Mouse (Mus musculus): ENCODE measurements around the gene Postn. TPM values are rescaled to one million over a fixed set of nuclear protein-coding genes. Genes with fewer than 3 reads are reported as not detected.

The Postn gene
- polyA plus RNA-seq, 1 experiment from 2014 or later, result 110 TPM

DNA sequence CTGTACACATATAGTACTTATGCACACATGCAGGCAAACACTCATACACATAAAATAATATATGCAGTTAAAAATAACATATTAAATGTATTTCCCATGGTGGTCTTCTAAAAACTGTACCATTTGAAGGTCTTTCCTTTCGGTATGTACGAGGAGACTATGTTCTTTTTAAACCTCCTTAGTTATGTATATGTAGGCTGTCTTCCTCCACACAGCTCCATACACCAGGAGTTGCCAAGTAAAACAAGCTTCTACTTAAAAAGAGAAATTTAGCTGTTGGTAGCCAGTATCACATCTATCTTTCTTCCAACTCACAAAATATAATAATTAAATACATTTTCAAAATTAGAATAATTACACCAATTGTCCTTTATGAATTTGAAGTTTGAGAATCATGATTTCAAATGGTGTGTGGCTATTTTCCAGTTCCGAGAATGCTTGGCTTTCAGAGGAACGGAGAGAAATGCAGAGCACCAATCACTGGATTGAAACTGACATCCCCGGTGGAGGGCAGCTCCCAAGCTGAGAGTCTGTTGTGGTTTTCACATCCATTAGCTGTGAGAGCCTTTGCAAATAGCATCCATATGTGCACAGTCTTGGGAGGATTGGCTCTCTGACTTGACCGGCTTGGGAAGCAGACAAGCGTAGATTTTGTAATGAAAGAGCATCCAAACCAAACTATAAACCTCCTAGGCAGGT is 52.1 kb downstream of the Postn start:
- no peak overlapping the region for H3K4me2 ChIP-seq (ENCODE audit: low read depth, low read length)
- no peak for ATAC-seq
- H3K4me3 ChIP-seq (ENCODE audit: low read length), result no peak overlapping the region
- H3K9me3 ChIP-seq (ENCODE audit: control insufficient read depth, low read length), result no peaks in the 10 kb centered on the region
- no peaks in the 10 kb centered on the region for H3K36me3 ChIP-seq (ENCODE audit: control insufficient read depth, insufficient read depth, low read length)
- no peaks in the 10 kb centered on the region for H3K4me1 ChIP-seq (ENCODE audit: control insufficient read depth, insufficient read depth, low read length)
- WGBS, result 72% methylated on average over 7 of the region's 7 CpGs
- no peaks in the 10 kb centered on the region for H3K27me3 ChIP-seq (replicated peaks; ENCODE audit: control insufficient read depth, insufficient read depth, low read length)
- no peak overlapping the region for H3K9ac ChIP-seq (ENCODE audit: low read depth, low read length)
- H3K27ac ChIP-seq (ENCODE audit: low read length), result no peak overlapping the region

DNA sequence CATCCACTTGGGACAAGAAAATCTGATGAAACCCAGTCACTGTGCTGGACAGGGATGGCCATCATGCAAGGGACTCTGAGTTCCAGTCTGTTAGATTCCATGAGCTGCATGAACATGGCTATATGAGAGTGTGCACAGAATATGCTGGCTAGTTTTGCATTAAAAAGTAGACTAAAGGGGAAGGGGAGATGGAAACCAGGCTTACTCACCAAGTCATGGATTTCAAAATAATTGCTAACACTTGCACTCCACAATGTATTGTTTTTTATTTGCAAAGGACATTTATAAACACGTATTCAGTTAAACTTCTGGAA is 52.6 kb downstream of the Postn start:
- no peak overlapping the region for H3K9ac ChIP-seq (ENCODE audit: low read depth, low read length)
- no peaks in the 10 kb centered on the region for H3K9me3 ChIP-seq (ENCODE audit: control insufficient read depth, low read length)
- H3K4me3 ChIP-seq (ENCODE audit: low read length), result no peak overlapping the region
- H3K4me1 ChIP-seq (ENCODE audit: control insufficient read depth, insufficient read depth, low read length), result no peaks in the 10 kb centered on the region
- no peaks in the 10 kb centered on the region for H3K27me3 ChIP-seq (replicated peaks; ENCODE audit: control insufficient read depth, insufficient read depth, low read length)
- no peak overlapping the region for H3K27ac ChIP-seq (ENCODE audit: low read length)
- 77% methylated on average over 1 of the region's 1 CpGs for WGBS
- H3K4me2 ChIP-seq (ENCODE audit: low read depth, low read length), result no peak overlapping the region
- no peaks in the 10 kb centered on the region for H3K36me3 ChIP-seq (ENCODE audit: control insufficient read depth, insufficient read depth, low read length)
- no peak for ATAC-seq

DNA sequence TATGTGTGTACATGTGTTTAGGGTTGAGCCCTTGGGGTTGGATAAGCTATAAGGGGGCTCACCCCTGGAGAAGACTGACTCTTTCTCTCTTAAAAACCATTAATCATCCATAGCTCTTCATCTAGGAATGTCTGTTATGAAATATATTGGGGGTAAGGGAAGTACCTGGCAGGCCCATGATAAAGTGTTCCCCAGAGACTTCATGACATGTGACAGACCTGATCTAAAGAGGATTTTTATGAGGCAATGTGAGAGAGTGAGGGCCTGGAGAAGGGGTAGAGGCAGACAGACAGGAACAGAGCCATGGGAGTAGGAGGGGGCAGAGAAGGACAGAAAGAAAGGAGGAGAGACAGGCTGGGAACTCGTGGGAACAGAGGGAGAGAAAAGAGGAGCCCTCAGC is 53.5 kb downstream of the Postn start:
- H3K4me2 ChIP-seq (ENCODE audit: low read depth, low read length), result no peak overlapping the region
- H3K9ac ChIP-seq (ENCODE audit: low read depth, low read length), result no peak overlapping the region
- no peaks in the 10 kb centered on the region for H3K27me3 ChIP-seq (replicated peaks; ENCODE audit: control insufficient read depth, insufficient read depth, low read length)
- no peaks in the 10 kb centered on the region for H3K9me3 ChIP-seq (ENCODE audit: control insufficient read depth, low read length)
- no peak overlapping the region for H3K4me3 ChIP-seq (ENCODE audit: low read length)
- 74% methylated on average over 1 of the region's 1 CpGs for WGBS
- H3K36me3 ChIP-seq (ENCODE audit: control insufficient read depth, insufficient read depth, low read length), result no peaks in the 10 kb centered on the region
- H3K27ac ChIP-seq (ENCODE audit: low read length), result no peak overlapping the region
- H3K4me1 ChIP-seq (ENCODE audit: control insufficient read depth, insufficient read depth, low read length), result no peaks in the 10 kb centered on the region
- ATAC-seq, result no peak

DNA sequence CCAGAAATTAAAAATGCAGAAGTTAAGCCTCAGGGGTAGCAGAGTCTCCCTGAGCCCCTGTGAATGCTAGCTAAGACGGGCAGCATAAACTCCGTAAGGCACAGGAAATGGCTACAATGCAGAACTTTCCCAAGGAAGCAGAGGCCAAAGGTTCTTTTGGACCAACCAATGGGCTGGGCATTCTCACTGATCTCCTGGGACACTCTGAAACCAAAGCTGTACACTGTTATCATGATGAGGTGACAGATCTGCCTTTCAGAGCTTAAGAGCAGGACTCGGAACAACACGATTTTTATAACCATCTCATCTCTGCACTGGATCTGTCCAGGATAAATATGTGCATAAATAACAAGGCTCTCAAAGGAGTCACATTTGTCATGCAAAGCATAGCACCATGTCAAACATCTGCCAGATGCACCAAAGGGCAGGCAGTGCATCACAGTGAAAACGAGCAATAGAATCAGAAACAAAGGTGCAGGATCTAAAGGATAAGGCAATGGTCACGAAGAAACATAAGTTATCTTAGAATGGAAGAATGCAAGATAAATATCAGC is 57.0 kb downstream of the Postn start:
- H3K9ac ChIP-seq (ENCODE audit: low read depth, low read length), result no peak overlapping the region
- no peak overlapping the region for H3K4me3 ChIP-seq (ENCODE audit: low read length)
- ATAC-seq, result no peak
- H3K4me2 ChIP-seq (ENCODE audit: low read depth, low read length), result no peak overlapping the region
- no peaks in the 10 kb centered on the region for H3K27me3 ChIP-seq (replicated peaks; ENCODE audit: control insufficient read depth, insufficient read depth, low read length)
- H3K36me3 ChIP-seq (ENCODE audit: control insufficient read depth, insufficient read depth, low read length), result no peaks in the 10 kb centered on the region
- H3K27ac ChIP-seq (ENCODE audit: low read length), result no peak overlapping the region
- 34% methylated on average over 6 of the region's 6 CpGs for WGBS
- no peaks in the 10 kb centered on the region for H3K9me3 ChIP-seq (ENCODE audit: control insufficient read depth, low read length)
- H3K4me1 ChIP-seq (ENCODE audit: control insufficient read depth, insufficient read depth, low read length), result peaks cover 6% of the 10 kb centered on the region; the same call in 1 of the 2 replicates

DNA sequence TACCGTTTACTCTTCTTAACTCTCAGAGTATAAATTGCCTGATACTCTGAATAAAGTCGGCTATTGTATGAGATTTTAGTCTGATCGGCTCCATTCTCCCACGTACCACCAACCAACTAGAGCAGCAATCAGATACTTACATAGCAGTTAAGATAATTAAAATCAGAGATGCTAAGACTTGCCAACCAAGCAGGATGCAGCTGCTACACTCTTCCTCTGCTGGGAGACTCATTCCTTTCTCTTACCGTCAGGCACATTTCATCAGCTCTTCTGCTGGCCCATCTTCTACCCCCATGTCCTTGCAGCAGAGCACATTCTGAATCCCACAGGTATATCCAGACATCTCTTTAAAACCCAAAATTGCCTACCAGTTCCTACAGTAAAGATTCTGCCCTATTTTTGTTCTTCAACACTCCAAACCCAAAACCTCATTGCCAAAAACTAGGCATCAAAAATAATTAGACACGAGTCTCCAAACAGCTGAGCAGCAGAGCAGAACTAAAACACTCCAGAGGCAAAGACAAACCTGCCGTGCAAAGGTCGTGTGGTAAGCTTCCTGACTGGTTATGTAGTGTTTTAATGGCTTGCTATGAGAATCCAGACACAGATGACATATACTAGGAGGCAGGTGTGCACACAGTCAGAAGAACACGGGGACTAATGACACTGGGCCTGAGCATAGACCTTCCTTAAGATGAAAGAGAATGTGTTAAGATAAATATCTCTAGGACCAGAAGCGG is 59.5 kb downstream of the Postn start:
- no peak overlapping the region; the same call in 1 of the 2 replicates for H3K4me3 ChIP-seq (ENCODE audit: low read length)
- WGBS, result 49% methylated on average over 10 of the region's 10 CpGs
- peaks cover 6% of the 10 kb centered on the region; the same call in 1 of the 2 replicates for H3K4me1 ChIP-seq (ENCODE audit: control insufficient read depth, insufficient read depth, low read length)
- no peaks in the 10 kb centered on the region for H3K9me3 ChIP-seq (ENCODE audit: control insufficient read depth, low read length)
- H3K36me3 ChIP-seq (ENCODE audit: control insufficient read depth, insufficient read depth, low read length), result no peaks in the 10 kb centered on the region
- H3K4me2 ChIP-seq (ENCODE audit: low read depth, low read length), result no peak overlapping the region; the same call in 1 of the 2 replicates
- H3K27me3 ChIP-seq (replicated peaks; ENCODE audit: control insufficient read depth, insufficient read depth, low read length), result no peaks in the 10 kb centered on the region
- peak; percentile 85 for ATAC-seq
- no peak overlapping the region for H3K9ac ChIP-seq (ENCODE audit: low read depth, low read length)
- H3K27ac ChIP-seq (ENCODE audit: low read length), result peak overlapping the region; percentile 38; the same call in 1 of the 2 replicates

DNA sequence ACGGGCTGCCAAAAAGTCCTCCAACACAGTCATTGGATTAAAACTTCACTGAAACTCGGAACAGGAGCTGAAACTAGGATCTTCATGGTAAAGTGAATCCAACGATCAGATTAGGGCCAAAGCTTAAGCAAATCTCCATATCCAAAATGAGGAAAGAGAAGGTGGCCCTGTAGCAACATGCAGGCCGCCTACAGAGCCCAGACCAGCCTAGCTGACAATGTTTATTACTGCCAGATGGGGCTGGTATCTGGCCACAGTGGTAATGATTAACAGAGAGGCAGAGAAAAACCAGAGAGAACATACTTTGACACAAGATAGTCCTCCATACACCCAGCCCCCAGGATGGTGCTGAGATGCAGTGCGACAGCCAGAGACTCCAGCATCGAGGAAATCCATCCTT is 60.1 kb downstream of the Postn start:
- no peak overlapping the region for H3K9ac ChIP-seq (ENCODE audit: low read depth, low read length)
- WGBS, result 47% methylated on average over 6 of the region's 6 CpGs
- H3K36me3 ChIP-seq (ENCODE audit: control insufficient read depth, insufficient read depth, low read length), result no peaks in the 10 kb centered on the region
- H3K4me3 ChIP-seq (ENCODE audit: low read length), result no peak overlapping the region; the same call in 1 of the 2 replicates
- H3K9me3 ChIP-seq (ENCODE audit: control insufficient read depth, low read length), result no peaks in the 10 kb centered on the region
- peak; percentile 99 for ATAC-seq
- H3K4me2 ChIP-seq (ENCODE audit: low read depth, low read length), result no peak overlapping the region; the same call in 1 of the 2 replicates
- H3K27ac ChIP-seq (ENCODE audit: low read length), result peak overlapping the region; percentile 38; the same call in 1 of the 2 replicates
- H3K4me1 ChIP-seq (ENCODE audit: control insufficient read depth, insufficient read depth, low read length), result peaks cover 6% of the 10 kb centered on the region; the same call in 1 of the 2 replicates
- H3K27me3 ChIP-seq (replicated peaks; ENCODE audit: control insufficient read depth, insufficient read depth, low read length), result no peaks in the 10 kb centered on the region

DNA sequence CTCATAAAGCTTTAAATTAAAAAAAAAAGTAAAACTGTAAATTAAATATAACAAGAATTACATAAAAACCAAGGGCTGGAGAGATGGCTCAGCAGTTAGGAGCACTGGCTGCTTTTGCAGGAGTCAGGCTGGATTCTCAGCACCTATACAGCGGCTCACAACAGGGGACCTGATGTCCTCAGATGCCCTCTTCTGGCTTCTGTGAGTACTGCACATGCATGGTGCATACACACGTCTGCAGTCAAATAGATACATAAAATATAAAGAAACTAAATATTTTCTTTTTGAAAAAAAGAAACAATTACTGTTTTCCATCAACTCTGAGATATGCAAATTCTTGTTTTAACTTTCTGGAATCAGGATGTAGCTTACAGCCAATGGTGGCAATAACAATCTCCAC is 60.8 kb downstream of the Postn start:
- Histone ChIP-seq H3K36me3 (ENCODE audit: control insufficient read depth, insufficient read depth, low read length) (no peaks in the 10 kb centered on the region), H3K4me1 (ENCODE audit: control insufficient read depth, insufficient read depth, low read length) (peaks cover 6% of the 10 kb centered on the region; the same call in 1 of the 2 replicates), H3K27ac (ENCODE audit: low read length) (no peak overlapping the region), H3K4me3 (ENCODE audit: low read length) (no peak overlapping the region), H3K4me2 (ENCODE audit: low read depth, low read length) (no peak overlapping the region), H3K27me3 (replicated peaks; ENCODE audit: control insufficient read depth, insufficient read depth, low read length) (no peaks in the 10 kb centered on the region), H3K9me3 (ENCODE audit: control insufficient read depth, low read length) (no peaks in the 10 kb centered on the region), H3K9ac (ENCODE audit: low read depth, low read length) (no peak overlapping the region)
- WGBS, result 91% methylated on average over 2 of the region's 2 CpGs
- ATAC-seq, result no peak

DNA sequence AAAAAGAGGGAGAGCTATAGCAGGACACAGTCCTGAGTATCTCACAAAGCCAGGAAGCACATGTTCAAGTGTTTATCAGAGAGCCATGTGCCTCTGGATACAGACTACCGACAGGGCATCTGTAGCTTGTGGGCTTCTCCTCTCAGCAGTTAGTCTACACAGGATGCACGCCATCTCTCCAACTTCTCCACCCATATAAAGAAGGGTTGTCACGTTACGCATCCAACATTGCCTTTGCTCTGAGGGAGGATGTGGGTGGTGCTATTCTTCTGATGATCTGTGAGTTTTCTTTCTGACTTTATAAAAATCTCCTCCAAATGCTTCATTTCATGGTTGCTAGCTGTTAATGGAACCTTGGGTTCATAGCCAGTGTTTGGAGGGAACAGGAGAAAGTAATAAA is 63.2 kb downstream of the Postn start:
- no peak for ATAC-seq
- Histone ChIP-seq H3K27me3 (replicated peaks; ENCODE audit: control insufficient read depth, insufficient read depth, low read length) (no peaks in the 10 kb centered on the region), H3K9me3 (ENCODE audit: control insufficient read depth, low read length) (no peaks in the 10 kb centered on the region), H3K9ac (ENCODE audit: low read depth, low read length) (no peak overlapping the region), H3K4me2 (ENCODE audit: low read depth, low read length) (no peak overlapping the region), H3K4me3 (ENCODE audit: low read length) (no peak overlapping the region), H3K4me1 (ENCODE audit: control insufficient read depth, insufficient read depth, low read length) (peaks cover 6% of the 10 kb centered on the region; the same call in 1 of the 2 replicates), H3K36me3 (ENCODE audit: control insufficient read depth, insufficient read depth, low read length) (no peaks in the 10 kb centered on the region), H3K27ac (ENCODE audit: low read length) (no peak overlapping the region)
- 76% methylated on average over 4 of the region's 4 CpGs for WGBS

DNA sequence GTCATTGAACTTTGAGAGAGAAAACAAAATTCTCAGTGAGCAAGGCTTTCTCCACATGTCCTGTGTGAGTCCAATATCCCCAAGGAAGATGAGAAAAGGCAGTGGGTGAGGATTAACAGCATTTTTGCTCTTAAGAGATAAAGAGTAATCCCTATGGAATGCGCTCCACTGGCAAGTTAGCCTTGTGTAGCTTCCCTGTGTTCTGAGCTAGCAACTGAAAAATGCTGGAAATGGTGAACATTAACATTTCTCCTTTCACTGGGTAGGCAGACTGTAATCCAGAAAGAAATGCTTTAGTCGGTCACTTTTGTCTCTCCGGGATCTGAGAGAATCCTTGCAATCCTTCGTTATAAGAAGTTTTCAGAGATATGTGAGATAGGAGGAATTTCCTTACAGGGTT is 70.8 kb downstream of the Postn start:
- Histone ChIP-seq H3K9ac (ENCODE audit: low read depth, low read length) (no peak overlapping the region), H3K27ac (ENCODE audit: low read length) (no peak overlapping the region), H3K4me3 (ENCODE audit: low read length) (no peak overlapping the region), H3K27me3 (replicated peaks; ENCODE audit: control insufficient read depth, insufficient read depth, low read length) (no peaks in the 10 kb centered on the region), H3K36me3 (ENCODE audit: control insufficient read depth, insufficient read depth, low read length) (no peaks in the 10 kb centered on the region), H3K4me2 (ENCODE audit: low read depth, low read length) (no peak overlapping the region), H3K9me3 (ENCODE audit: control insufficient read depth, low read length) (no peaks in the 10 kb centered on the region), H3K4me1 (ENCODE audit: control insufficient read depth, insufficient read depth, low read length) (no peaks in the 10 kb centered on the region)
- ATAC-seq, result no peak
- WGBS, result 74% methylated on average over 4 of the region's 4 CpGs
